Mouse (Mus musculus) fat pad, adult 2 months (tissue): ENCODE results near the gene Stat5a.

Experiments
- DNase-seq: peaks from one replicate; pipeline ENCODE4 v3.0.0-alpha.2; 2011; ENCODE audit warnings: low read depth, low spot score; ENCODE audit errors: extremely low read depth

The Stat5a gene

DNA sequence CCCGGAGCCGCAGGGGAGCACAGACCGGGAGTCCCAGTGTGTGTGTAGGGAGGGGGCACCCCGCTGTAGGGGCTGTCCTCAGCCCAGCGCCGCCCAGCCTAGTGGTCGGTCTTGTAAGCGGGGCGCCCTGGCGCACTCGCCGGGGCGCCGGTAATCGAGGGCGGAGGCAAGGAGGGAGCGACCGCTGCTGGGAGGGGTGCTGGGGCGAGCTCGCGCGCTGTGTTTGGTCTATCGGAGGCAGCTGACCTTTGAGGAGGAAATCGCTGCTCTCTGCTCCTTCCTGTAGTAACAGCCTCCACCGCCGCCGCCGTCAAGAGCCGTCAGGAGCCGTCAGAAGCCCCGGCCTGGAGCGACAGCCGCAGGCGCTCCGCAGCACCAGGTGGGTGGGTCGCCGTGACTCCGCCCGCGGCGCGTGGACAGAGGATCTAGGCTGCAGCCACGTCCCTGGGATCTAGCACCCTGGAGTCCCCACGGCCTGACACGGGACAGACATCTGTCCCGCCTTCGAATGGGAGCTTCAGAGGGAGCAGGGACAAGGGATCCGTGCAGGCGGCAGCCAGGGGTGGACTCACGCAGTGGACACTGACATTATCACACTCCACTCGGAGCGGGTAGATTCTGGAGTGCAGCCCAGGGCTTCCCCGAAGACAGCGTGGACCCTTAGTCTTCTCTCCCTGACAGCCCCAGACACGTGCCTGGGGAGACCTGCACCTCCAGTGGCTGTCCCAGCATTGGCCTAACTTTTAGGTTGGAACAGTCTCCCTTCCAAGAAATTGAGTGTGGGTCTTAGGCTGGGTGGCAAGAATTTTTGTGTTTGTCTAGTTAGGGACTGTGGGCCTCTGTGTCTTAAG, 1.3 kb downstream of the Stat5a start:
- DNase-seq = no peak

- no peak for DNase-seq
These were observed 2.2 kb downstream of the Stat5a start for GRCm38 (mm10) chr11:100861335-100861734.

DNA sequence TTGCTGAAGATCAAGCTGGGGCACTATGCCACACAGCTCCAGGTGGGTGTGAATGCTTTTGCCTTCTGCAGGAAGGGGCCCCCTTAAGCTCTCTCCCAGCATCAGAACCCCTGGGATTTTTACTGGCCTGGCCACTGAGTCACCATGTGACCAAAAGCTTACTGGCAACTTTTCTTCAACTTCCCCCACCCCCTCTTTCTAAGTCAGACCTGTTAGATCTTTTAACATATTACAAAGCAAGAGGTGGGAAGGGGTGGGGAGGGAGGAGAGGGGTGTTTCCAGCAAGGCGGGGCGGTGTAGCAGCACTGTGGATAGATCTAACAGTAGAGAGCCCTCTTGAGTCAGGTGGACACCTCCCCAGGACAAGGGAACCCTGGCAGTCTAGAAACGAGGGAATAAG, 2.7 kb downstream of the Stat5a start:
- no peak for DNase-seq

- no peak for DNase-seq
These were observed 4.0 kb downstream of the Stat5a start for GRCm38 (mm10) chr11:100863141-100863540.

- no peak for DNase-seq
These were observed 6.5 kb downstream of the Stat5a start for GRCm38 (mm10) chr11:100865618-100866017.

- peak; percentile 52 for DNase-seq
These were observed 11.3 kb downstream of the Stat5a start for GRCm38 (mm10) chr11:100870256-100870967.

DNA sequence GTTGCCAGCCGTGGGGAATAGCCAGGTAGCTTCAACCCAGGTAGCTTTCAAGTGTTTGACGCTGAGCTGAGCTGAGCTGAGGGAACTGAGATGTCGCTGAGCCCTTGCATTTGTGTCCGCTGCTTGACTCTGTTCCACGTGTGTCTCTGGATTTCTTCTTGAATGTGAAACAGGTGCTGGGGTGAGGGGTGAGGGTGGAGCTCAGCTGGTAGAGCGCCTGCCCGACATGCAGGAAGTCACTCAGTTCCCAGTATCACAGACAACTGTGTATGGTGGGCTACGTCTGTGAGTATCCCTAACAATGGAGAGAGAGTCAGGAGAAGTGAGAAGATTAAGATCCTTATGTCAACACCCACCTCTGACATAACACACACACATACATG, 11.8 kb downstream of the Stat5a start:
- no peak for DNase-seq

- DNase-seq = no peak
These were observed 16.6 kb downstream of the Stat5a start for GRCm38 (mm10) chr11:100875761-100876160.

DNA sequence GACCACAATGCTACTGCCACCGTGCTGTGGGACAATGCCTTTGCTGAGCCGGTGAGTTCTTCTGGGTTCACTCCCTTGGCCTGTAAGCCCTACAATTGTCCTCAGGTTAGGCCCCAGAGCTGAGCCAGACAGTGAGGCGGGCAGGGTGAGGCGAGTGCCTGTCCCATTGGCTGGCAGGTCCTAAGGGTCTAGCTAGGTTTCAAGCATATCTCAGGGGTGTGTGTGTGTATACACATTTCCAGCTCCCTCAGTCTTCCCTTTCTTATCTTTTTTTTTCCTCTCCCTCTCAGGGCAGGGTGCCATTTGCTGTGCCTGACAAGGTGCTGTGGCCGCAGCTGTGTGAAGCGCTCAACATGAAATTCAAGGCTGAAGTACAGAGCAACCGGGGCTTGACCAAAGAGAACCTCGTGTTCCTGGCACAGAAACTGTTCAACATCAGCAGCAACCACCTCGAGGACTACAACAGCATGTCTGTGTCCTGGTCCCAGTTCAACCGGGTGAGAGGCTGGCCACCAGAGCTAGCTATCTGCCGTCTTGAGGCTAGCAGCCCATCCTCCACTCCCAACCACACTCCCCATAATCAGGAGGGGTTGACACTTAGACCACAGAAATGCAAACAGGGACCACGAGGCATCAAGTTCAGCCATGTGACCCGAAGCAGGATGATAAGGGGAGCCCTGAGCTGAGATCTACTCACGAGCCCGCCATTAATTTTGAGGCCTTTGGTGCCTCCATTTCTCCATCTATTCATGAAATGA, 20.3 kb downstream of the Stat5a start:
- DNase-seq = no peak

DNA sequence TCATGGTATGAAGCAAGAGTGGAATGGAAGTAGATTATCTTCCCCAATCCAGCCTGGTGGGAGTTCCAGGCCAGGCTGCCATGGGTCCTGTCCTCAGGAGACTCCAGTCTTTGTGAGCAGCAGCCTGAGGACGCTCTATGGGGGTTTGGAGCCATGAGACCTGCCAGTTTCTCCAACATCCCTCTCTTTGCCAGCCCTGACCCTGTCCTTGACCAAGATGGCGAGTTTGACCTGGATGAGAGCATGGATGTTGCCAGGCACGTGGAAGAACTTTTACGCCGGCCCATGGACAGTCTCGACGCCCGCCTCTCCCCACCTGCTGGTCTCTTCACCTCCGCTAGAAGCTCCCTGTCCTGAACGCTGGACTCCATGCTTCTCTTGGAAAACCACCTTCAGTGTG, 24.5 kb downstream of the Stat5a start:
- DNase-seq = no peak

DNA sequence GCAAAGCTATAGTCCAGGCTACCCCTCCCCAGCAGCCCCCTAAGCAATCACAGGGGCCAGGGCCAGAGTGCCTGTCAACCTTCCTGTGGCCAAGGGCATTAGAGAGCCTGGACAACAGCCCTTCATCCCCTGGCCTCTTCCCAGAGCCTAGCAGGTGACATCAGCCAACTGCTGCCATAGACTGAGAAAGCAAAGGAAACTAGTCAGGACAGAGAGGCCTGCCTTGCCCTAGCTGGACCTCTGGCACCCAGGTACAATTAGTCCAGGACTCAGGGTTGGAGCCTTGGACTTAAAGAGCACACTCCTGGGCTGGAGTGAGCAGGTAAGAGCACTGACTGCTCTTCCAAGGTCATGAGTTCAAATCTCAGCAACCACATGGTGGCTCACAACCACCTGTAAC, 26.3 kb downstream of the Stat5a start:
- no peak for DNase-seq

DNA sequence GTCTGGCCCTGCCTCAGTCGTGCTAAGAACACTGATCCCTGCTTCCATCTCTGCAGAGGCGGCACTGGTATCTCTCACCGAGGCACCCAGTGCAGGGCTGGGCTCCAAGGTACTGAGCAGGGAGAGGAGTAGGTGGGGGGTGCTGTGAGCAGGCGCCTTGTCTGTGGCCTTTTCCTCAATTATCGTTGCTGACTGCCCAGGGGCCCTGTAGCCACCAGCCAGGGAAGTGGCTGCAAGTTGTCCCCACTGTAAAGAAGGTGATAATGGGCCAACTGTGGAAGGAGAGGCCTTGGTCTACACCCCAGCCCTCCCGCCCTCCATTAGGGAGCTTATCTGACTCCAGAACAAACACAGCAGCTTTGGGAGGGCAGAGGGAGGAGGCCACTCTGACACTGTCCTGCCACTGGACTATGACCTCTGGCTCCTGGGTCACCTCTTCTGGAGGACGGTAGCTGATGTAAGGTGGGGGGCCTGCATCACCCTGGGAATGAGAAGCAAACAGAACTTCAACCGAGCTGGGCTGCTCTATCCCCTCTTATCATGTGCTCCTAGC, 27.1 kb downstream of the Stat5a start:
- no peak for DNase-seq

DNA sequence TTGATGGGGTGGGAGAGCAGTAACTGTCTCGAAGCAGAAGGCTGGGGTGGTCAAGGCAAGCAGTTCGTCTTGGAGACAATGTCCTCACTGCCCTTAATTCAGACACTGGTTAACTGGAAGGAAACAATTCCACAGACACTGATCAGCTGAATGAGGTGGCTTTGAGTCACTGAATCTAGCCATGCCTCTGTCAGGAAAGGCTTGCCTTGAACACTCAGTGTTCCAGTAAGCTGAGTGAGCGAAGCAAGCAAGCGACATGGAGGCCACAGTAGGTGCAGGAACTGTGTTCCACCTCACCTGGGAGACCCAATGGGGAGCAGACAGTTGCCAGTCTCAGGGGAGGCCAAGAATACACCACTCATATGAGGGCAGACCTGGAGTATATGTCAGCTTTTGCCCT, 28.1 kb downstream of the Stat5a start:
- no peak for DNase-seq

DNA sequence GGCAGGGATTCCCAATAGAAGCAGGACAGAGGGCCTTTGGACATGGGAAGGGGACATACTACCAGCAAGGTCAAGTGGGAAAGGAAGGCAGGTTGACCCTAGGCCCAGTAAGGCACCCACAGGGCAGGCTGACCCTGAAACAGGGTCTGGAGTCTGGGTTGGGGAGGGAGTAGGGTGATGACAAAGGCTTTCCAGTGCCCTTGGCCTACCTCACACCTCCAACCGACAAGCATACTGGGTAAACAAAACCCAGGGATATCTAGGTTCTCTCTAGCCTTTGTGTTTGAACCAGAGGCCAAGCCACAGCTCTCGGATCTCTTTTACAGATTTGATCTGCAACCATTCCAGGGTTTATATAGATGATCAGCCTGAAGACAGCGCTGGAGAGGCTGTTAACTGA, 28.6 kb downstream of the Stat5a start:
- no peak for DNase-seq

- DNase-seq = no peak
These were observed 29.2 kb downstream of the Stat5a start for GRCm38 (mm10) chr11:100888348-100888820.

- DNase-seq = peak; percentile 56
These were observed 31.3 kb downstream of the Stat5a start for GRCm38 (mm10) chr11:100890481-100890880.

DNA sequence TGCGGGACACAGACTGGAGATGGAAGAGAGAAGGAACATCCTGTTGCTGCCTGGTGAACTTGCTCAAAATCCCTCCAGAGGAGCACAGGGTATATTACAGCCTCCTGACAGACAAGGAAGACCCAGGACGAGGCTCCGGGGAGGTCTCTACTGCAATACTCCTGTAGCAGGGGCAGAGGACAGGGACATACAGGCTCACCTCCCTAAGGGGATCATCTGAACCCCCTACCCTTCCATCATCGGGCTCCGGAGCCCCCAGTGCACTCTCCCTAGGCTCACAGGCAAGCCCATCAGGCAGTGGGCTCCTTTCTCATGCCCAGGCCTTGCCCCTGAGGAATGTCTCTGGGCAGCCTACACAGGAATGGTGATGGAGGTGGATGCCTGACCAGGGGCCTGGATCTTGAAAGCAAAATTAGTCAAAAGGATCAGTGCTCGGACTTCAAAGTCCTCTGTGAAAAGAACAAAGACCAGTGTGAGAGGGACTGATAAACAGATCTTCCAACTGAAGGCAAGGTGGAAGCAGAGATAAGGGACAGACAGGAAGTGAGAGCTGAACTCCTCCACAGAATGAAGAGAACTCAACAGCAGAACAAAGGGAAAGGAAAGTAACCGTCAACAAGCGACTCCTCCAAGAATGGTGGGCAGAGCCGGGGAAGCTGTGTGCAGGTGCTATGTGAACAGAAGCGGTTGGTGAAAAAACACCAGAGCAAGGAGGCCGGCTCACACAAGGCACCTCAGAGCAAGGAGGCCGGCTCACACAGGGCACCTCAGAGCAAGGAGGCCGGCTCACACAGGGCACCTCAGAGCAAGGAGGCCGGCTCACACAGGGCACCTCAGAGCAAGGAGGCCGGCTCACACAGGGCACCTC, 32.3 kb downstream of the Stat5a start:
- no peak for DNase-seq

DNA sequence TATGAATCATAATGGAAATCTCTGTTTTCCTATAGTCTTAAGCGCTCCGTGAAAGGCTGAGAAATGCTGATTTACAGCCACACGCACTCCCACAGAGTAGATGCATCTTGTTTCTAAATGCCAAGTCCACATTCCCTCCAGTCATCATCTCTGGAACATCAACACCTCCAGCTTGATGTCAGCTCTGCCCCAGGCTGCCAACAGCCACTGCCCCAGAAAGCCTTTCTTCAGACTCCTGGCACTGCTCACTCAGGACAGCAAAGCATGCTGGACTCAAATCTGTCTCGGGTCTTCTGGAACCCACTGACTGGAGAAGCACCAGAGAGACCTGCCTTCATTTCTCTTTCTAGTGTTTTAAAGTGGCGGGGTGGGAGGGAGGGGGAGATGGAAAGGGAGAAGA, 33.3 kb downstream of the Stat5a start:
- no peak for DNase-seq

DNA sequence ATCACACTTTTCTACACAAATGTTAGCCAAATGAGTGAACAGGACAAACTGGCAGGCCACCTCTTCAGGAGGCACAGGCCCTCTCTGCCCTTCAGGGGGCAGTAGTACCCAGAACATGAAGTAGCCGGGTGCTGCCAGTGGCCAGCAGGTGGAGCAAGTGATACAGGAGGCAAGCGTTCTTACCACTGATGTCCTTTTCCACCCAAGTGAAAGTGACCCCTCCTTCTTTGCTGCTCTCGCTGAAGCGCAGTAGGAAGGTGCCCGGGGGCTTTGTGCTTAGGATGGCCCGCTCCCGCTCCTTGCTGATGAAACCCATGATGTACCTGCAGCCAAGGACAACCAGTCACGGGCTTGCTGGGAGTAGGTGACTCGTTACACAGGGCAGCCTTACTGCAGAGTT, 34.3 kb downstream of the Stat5a start:
- peak; percentile 82 for DNase-seq
